Mouse (Mus musculus) forebrain, embryonic 11.5 days (tissue): ENCODE measurements around the gene Cdc42. TPM values are rescaled to one million over a fixed set of nuclear protein-coding genes. Genes with fewer than 3 reads are reported as not detected.

Experiments used
- ATAC-seq: fragments of 200-750 bp; cut with Nextera tagmentation; replicated peaks from 2 replicates; pipeline ENCODE4 v1.8.0; 2017; ENCODE audit warnings: moderate TSS enrichment; ENCODE audit not compliant: low FRiP score
- DNase-seq: peaks from one replicate; pipeline ENCODE4 v3.0.0-alpha.2; 2017; ENCODE audit warnings: low spot score
- H3K27ac ChIP-seq: fragments of 300-500 bp; sonication (generic); 2 replicates; pipeline ENCODE4 v1.5.1; 2014; ENCODE audit warnings: low read depth, low read length
- H3K27me3 ChIP-seq: fragments of 300-500 bp; sonication (generic); 2 replicates; pipeline ENCODE4 v1.6.1; 2014; ENCODE audit warnings: mild to moderate bottlenecking, low read length, mixed read lengths; ENCODE audit not compliant: control insufficient read depth, insufficient read depth
- H3K36me3 ChIP-seq: fragments of 300-500 bp; sonication (generic); 2 replicates; pipeline ENCODE4 v1.6.1; 2014; ENCODE audit warnings: mild to moderate bottlenecking, low read length, moderate library complexity, mixed read lengths; ENCODE audit not compliant: control insufficient read depth, insufficient read depth
- H3K4me1 ChIP-seq: fragments of 300-500 bp; sonication (generic); replicated peaks from 2 replicates; pipeline ENCODE4 v1.6.1; 2014; ENCODE audit warnings: low read length, mixed read lengths; ENCODE audit not compliant: control insufficient read depth, insufficient read depth
- H3K4me2 ChIP-seq: fragments of 300-500 bp; sonication (generic); 2 replicates; pipeline ENCODE4 v1.6.1; 2014; ENCODE audit warnings: low read depth, mild to moderate bottlenecking, low read length, moderate library complexity, mixed read lengths; ENCODE audit not compliant: severe bottlenecking
- H3K4me3 ChIP-seq: fragments of 300-500 bp; sonication (generic); 2 replicates; pipeline ENCODE4 v1.5.1; 2014; ENCODE audit warnings: low read depth, low read length
- H3K9ac ChIP-seq: fragments of 300-500 bp; sonication (generic); 2 replicates; pipeline ENCODE4 v1.6.1; 2014; ENCODE audit warnings: low read length
- H3K9me3 ChIP-seq: fragments of 300-500 bp; sonication (generic); 2 replicates; pipeline ENCODE4 v1.6.1; 2016; ENCODE audit warnings: low read length, mixed read lengths; ENCODE audit not compliant: control insufficient read depth
- WGBS: fragments of 180-500 bp; shearing (Covaris S2); extraction: QIAGEN DNeasy Blood & Tissue Kit; methylation state at CpG from one replicate; pipeline ENCODE4 v1.1.7; 2014; 5-methylcytosine and 5-hydroxymethylcytosine counted together
- polyA plus RNA-seq: library from polyadenylated mRNA; unstranded; fragments of >200 nt; fragmentation: Nextera tagmentation; extraction: Ambion mirVana; gene quantifications from 2 replicates; pipeline ENCODE4 v1.2.1, GENCODE M21; 2014

Cdc42 gene
- polyA plus RNA-seq, 1 experiment from 2014 or later = 623 TPM

GRCm38 (mm10) chr4:137279346-137279745 is 78.2 kb downstream of the Cdc42 start:
- H3K36me3 ChIP-seq = no peaks in the 10 kb centered on the region
- H3K27me3 ChIP-seq = peaks cover 57% of the 10 kb centered on the region
- no peak overlapping the region for H3K4me2 ChIP-seq
- H3K9ac ChIP-seq = no peak overlapping the region
- no peak for DNase-seq
- H3K4me3 ChIP-seq = no peak overlapping the region
- H3K27ac ChIP-seq = no peak overlapping the region
- no peak for ATAC-seq
- H3K9me3 ChIP-seq = no peaks in the 10 kb centered on the region
- H3K4me1 ChIP-seq = peaks cover 22% of the 10 kb centered on the region; the same call in 1 of the 2 replicates
- 17% methylated on average over 5 of the region's 5 CpGs for WGBS

GRCm38 (mm10) chr4:137278144-137279040 is 79.1 kb downstream of the Cdc42 start:
- 1% methylated on average over 22 of the region's 22 CpGs for WGBS
- H3K4me1 ChIP-seq = peaks cover 22% of the 10 kb centered on the region; the same call in 1 of the 2 replicates

GRCm38 (mm10) chr4:137277600-137278143 is 79.8 kb downstream of the Cdc42 start:
- Histone ChIP-seq H3K27ac (no peak overlapping the region), H3K4me3 (peak overlapping the region; percentile 45), H3K27me3 (peaks cover 54% of the 10 kb centered on the region), H3K4me1 (peaks cover 17% of the 10 kb centered on the region; the same call in 1 of the 2 replicates), H3K4me2 (peak overlapping the region; percentile 89), H3K36me3 (no peaks in the 10 kb centered on the region), H3K9ac (peak overlapping the region; percentile 41; the same call in 1 of the 2 replicates), H3K9me3 (no peaks in the 10 kb centered on the region)
- under 1% methylated on average over 62 of the region's 71 CpGs for WGBS
- ATAC-seq = no peak
- peak; percentile 69 for DNase-seq

More at GRCm38 (mm10) chr4:137278144-137279040, 79.1 kb downstream of the Cdc42 start:
- Histone ChIP-seq H3K27me3 (peaks cover 58% of the 10 kb centered on the region), H3K4me3 (peak overlapping the region; percentile 45), H3K9me3 (no peaks in the 10 kb centered on the region), H3K36me3 (no peaks in the 10 kb centered on the region), H3K4me2 (peak overlapping the region; percentile 89), H3K9ac (peak overlapping the region; percentile 41; the same call in 1 of the 2 replicates), H3K27ac (no peak overlapping the region)
- ATAC-seq = no peak
- no peak for DNase-seq

GRCm38 (mm10) chr4:137277166-137277513 is 80.4 kb downstream of the Cdc42 start, which contains the start of gene Wnt4:
Wnt4 (plus strand) TSS chr4:137277489.
- peak within 1 kb of the TSS; percentile 89 for H3K4me2 ChIP-seq
- H3K27me3 ChIP-seq = peaks cover 50% of the 10 kb centered on the region
- H3K9ac ChIP-seq = peak within 1 kb of the TSS; percentile 41
- peak within 1 kb of the TSS; percentile 45 for H3K4me3 ChIP-seq
- ATAC-seq = no peak
- DNase-seq = peak; percentile 73
- 0% methylated on average over 18 of the region's 45 CpGs for WGBS
- no peaks in the 10 kb centered on the region for H3K36me3 ChIP-seq
- peaks cover 17% of the 10 kb centered on the region; the same call in 1 of the 2 replicates for H3K4me1 ChIP-seq
- no peaks in the 10 kb centered on the region for H3K9me3 ChIP-seq
- no peak within 1 kb of the TSS for H3K27ac ChIP-seq

- H3K4me3 ChIP-seq = peak overlapping the region; percentile 45
- H3K27me3 ChIP-seq = peaks cover 49% of the 10 kb centered on the region
- no peak overlapping the region for H3K27ac ChIP-seq
- DNase-seq (no peak), ATAC-seq (no peak)
- WGBS = 3% methylated on average over 38 of the region's 46 CpGs
- peak overlapping the region; percentile 89 for H3K4me2 ChIP-seq
- peak overlapping the region; percentile 41; the same call in 1 of the 2 replicates for H3K9ac ChIP-seq
- H3K9me3 ChIP-seq = no peaks in the 10 kb centered on the region
- H3K36me3 ChIP-seq = no peaks in the 10 kb centered on the region
- H3K4me1 ChIP-seq = peaks cover 17% of the 10 kb centered on the region; the same call in 1 of the 2 replicates
Observed at GRCm38 (mm10) chr4:137276443-137277165, 80.9 kb downstream of the Cdc42 start.

- Histone ChIP-seq H3K4me2 (no peak overlapping the region), H3K27me3 (peaks cover 42% of the 10 kb centered on the region), H3K36me3 (no peaks in the 10 kb centered on the region), H3K9me3 (no peaks in the 10 kb centered on the region), H3K27ac (no peak overlapping the region), H3K4me1 (peaks cover 15% of the 10 kb centered on the region; the same call in 1 of the 2 replicates), H3K9ac (no peak overlapping the region), H3K4me3 (no peak overlapping the region)
- DNase-seq (no peak), ATAC-seq (no peak)
- WGBS = 4% methylated on average over 6 of the region's 6 CpGs
Observed at GRCm38 (mm10) chr4:137274304-137274703, 83.2 kb downstream of the Cdc42 start.

- H3K36me3 ChIP-seq = no peaks in the 10 kb centered on the region
- H3K27ac ChIP-seq = no peak overlapping the region
- H3K9me3 ChIP-seq = no peaks in the 10 kb centered on the region
- H3K9ac ChIP-seq = no peak overlapping the region
- DNase-seq (no peak), ATAC-seq (no peak)
- H3K27me3 ChIP-seq = peaks cover 19% of the 10 kb centered on the region
- H3K4me2 ChIP-seq = no peak overlapping the region
- peaks cover 1% of the 10 kb centered on the region; the same call in 1 of the 2 replicates for H3K4me1 ChIP-seq
- H3K4me3 ChIP-seq = no peak overlapping the region
- 78% methylated on average over 8 of the region's 8 CpGs for WGBS
Observed at GRCm38 (mm10) chr4:137271856-137272255, 85.7 kb downstream of the Cdc42 start.
